Mouse (Mus musculus) spleen, adult 2 months (tissue): ENCODE results near the gene Tob2.

Experiments
- CTCF ChIP-seq: fragments of 200-500 bp; IDR thresholded peaks from 2 replicates; pipeline ENCODE4 v1.5.1; 2011; ENCODE audit warnings: mild to moderate bottlenecking, inconsistent platforms; ENCODE audit not compliant: insufficient read depth, insufficient read length, insufficient replicate concordance; ENCODE audit errors: extremely low read depth
- POLR2A ChIP-seq: fragments of 200-500 bp; IDR thresholded peaks from 2 replicates; pipeline ENCODE4 v1.6.1; 2011; ENCODE audit warnings: low read depth, low read length, inconsistent platforms

- TF ChIP-seq CTCF = no peak
- no peak for TF ChIP-seq POLR2A
These were observed 44.5 kb downstream of the Tob2 start for GRCm38 (mm10) chr15:81813986-81814705.
